Mouse (Mus musculus) neural tube, embryonic 12.5 days (tissue): ENCODE results near the gene Erf. TPM values are rescaled to one million over a fixed set of nuclear protein-coding genes. Genes with fewer than 3 reads are reported as not detected.
"Not testable (repeated sequence)": the region's sequence is repeated elsewhere in the genome, so short reads cannot be mapped to it uniquely, and the experiment has no call there.

Source experiments
- ATAC-seq: fragments of 200-750 bp; cut with Nextera tagmentation; 2 replicates; pipeline ENCODE4 v1.8.0; 2017; ENCODE audit warnings: low read depth, mild to moderate bottlenecking, moderate TSS enrichment, moderate library complexity; ENCODE audit not compliant: low FRiP score
- H3K27ac ChIP-seq: fragments of 300-500 bp; sonication (generic); 2 replicates; pipeline ENCODE4 v1.5.1; 2016
- H3K27me3 ChIP-seq: fragments of 300-500 bp; sonication (generic); replicated peaks from 2 replicates; pipeline ENCODE4 v1.6.1; 2016; ENCODE audit warnings: mild to moderate bottlenecking
- H3K36me3 ChIP-seq: fragments of 300-500 bp; sonication (generic); 2 replicates; pipeline ENCODE4 v1.6.1; 2016; ENCODE audit warnings: mild to moderate bottlenecking
- H3K4me1 ChIP-seq: fragments of 300-500 bp; sonication (generic); 2 replicates; pipeline ENCODE4 v1.6.1; 2016
- H3K4me2 ChIP-seq: fragments of 300-500 bp; sonication (generic); replicated peaks from 2 replicates; pipeline ENCODE4 v1.6.1; 2016; ENCODE audit warnings: mild to moderate bottlenecking
- H3K4me3 ChIP-seq: fragments of 300-500 bp; sonication (generic); 2 replicates; pipeline ENCODE4 v1.5.1; 2016
- H3K9ac ChIP-seq: fragments of 300-500 bp; sonication (generic); 2 replicates; pipeline ENCODE4 v1.6.1; 2016; ENCODE audit warnings: mild to moderate bottlenecking
- H3K9me3 ChIP-seq: fragments of 300-500 bp; sonication (generic); 2 replicates; pipeline ENCODE4 v1.6.1; 2016; ENCODE audit warnings: mild to moderate bottlenecking
- WGBS: fragments of 180-500 bp; shearing (Covaris S2); methylation state at CpG from one replicate; pipeline ENCODE4 v1.1.7; 2016; 5-methylcytosine and 5-hydroxymethylcytosine counted together
- polyA plus RNA-seq: library from polyadenylated mRNA; unstranded; fragments of >200 nt; fragmentation: Nextera tagmentation; extraction: Ambion mirVana; gene quantifications from 2 replicates; pipeline ENCODE4 v1.2.1, GENCODE M21; 2016

Erf gene
- polyA plus RNA-seq, 1 experiment from 2014 or later, result 13.1 TPM

DNA sequence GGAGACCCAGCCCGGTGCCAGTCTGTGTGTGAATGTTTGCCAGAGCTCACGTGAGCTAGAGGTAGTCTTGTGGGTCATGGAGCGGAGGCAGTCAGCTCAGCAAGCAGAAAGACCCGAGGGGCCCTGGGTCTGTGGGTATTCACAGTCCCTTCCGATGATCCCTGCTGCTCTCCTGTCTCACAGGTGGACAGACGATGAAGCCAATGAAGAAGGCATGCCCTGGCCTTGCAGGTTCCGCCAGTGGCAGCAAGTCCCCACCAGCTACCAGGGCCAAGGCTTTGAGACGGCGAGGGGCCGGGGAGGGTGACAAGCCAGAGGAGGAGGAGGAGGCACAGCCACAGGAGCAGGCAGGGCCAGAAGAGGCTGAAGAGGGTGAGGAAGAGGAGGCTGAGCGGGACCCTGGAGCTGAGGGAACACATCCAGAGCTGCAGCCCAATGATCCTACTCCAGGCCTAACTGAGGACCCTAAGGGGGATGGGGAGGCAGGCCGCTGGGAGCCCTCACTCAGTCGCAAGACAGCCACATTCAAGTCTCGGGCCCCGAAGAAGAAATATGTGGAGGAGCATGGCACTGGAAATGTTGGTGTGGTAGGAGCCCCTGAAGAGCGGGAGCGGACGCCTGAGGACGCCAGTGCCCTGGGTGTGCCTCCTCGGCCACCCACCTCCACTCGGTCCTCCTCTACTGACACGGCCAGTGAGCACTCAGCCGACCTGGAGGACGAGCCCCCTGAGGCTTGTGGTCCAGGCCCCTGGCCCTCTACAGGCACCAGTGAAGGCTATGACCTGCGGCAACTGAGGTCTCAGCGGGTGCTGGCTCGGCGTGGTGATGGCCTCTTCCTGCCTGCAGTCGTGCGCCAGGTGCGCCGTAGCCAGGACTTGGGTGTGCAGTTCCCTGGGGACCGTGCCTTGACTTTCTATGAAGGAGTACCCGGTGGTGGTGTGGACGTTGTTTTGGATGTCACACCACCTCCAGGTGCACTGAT is 20.4 kb upstream of the Erf start:
- Histone ChIP-seq H3K9me3 (no peaks in the 10 kb centered on the region), H3K4me1 (peaks cover 39% of the 10 kb centered on the region), H3K27me3 (no peaks in the 10 kb centered on the region), H3K27ac (no peak overlapping the region), H3K4me3 (no peak overlapping the region), H3K9ac (no peak overlapping the region), H3K36me3 (peaks cover 32% of the 10 kb centered on the region), H3K4me2 (peak overlapping the region; percentile 80; the same call in 1 of the 2 replicates)
- no peak for ATAC-seq
- 91% methylated on average over 35 of the region's 35 CpGs for WGBS

DNA sequence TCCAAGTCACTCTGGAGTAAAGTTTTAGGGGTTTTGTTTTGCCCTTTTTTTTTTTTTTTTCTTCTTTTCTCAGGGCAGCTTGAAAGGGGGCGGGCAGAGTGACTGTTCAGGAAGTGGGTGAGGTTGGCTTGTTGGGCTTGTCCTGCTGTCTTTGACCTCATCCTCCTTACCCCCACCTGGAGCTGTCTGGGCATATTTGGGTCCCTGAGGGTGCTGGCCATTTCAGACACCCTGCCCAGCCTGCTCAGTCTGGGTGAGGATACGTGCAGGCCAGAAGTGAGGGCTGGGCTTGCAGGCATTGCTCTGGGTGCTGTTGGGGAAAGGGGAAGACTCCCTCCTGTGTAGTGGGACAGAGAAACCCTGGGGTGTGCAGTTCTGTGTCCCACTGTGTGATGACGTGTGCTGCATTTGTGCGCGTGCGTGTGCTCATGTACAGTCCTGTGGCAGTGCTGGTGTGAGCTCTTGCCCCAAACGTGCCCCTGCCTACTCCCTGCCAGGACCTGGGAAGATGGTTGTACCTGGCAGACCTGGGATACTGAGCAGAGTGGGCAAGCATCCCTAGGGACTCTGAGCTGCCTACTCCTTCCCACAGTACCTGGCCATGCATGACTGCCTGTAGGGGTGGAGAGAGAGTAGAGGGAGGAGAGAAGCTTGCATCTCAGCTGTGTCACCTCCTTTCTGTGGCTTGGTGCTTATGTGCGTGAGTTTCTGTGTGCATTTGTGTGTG is 19.1 kb upstream of the Erf start:
- Histone ChIP-seq H3K4me2 (peak overlapping the region; percentile 80), H3K27ac (no peak overlapping the region), H3K27me3 (no peaks in the 10 kb centered on the region; the same call in 1 of the 2 replicates), H3K9me3 (no peaks in the 10 kb centered on the region), H3K36me3 (peaks cover 32% of the 10 kb centered on the region), H3K4me1 (peaks cover 28% of the 10 kb centered on the region), H3K9ac (peak overlapping the region; percentile 84; the same call in 1 of the 2 replicates), H3K4me3 (peak overlapping the region; percentile 9)
- WGBS, result 90% methylated on average over 8 of the region's 8 CpGs
- no peak for ATAC-seq

DNA sequence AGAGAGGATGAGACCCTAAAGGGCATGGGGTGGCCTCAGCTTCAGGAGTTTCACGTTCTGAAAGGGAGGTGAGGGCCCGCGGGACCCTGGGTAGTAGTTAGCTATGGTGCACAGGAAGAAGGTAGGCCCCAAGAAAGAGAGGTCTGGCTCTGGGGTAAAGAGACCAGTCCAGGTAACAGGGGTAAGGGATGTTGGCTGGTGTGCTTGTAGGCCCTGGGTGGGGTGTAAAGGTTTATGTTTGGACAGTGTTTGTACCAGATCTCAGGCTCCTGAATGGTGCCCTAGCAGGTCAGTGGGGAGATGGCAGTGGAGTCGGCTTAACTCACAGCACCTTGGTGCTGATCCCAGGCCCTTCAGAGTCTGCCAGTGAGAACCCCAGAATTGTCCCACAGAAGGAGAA is 18.5 kb upstream of the Erf start:
- Histone ChIP-seq H3K9me3 (no peaks in the 10 kb centered on the region), H3K4me1 (peaks cover 21% of the 10 kb centered on the region), H3K27ac (no peak overlapping the region), H3K27me3 (no peaks in the 10 kb centered on the region; the same call in 1 of the 2 replicates), H3K9ac (peak overlapping the region; percentile 84), H3K4me3 (peak overlapping the region; percentile 82), H3K4me2 (peak overlapping the region; percentile 80), H3K36me3 (peaks cover 32% of the 10 kb centered on the region)
- 53% methylated on average over 4 of the region's 4 CpGs for WGBS
- no peak for ATAC-seq

DNA sequence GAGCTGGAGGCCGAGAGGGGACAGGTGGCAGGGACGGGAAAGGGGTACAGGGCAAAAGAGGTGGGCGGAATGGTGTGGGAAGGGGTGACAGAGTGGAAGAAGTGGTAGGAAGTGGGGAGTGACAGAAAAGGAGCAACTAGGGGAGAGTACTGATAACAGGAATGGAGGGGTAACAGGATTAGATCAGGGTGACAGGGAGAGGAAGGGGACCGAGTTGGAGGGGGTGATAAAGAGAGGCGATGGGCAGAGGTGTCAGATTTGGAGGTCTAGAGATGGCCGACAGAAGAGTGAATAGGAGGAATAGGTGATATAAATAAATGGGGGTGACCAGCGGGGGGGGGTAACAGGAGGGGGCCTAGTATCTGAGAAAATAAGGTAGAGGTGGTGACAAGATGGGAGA is 18.0 kb upstream of the Erf start:
- H3K4me1 ChIP-seq, result peaks cover 21% of the 10 kb centered on the region

DNA sequence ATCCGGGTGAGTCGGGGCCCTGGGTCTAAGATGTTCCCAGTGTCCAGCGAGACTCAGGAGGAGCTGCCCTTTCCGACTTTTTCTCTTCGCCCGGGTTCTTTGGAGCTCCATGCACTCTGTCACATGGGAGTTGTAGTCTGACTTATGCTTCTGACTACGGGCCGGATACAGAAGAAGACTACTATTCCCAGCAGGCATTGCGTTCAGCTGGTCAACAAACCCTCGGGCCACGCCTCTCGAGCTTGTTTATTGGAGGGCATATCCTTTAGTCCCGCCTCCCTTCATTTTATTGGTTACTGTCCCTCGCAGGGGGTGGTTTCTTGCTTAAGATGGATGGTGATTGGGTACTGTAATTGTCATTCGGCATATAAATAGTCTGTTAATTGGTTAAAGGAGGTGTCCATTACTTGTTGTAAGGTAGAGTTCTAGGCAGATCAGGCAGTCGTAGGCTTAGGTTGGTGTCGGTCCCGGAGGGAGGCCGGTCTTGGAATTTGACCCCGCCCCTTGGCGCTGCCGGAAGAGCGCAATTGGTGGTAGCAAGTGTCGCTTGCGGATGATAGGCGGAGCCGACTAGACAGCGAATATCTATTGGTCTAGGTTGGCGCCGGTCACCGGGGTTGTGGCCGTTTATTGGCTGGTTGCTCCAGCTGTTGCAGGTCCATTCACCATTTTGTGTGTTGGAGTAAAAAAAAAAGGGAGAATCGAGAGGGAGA is 17.3 kb upstream of the Erf start:
- peak; percentile 95 for ATAC-seq
- H3K9ac ChIP-seq, result peak overlapping the region; percentile 84
- H3K4me3 ChIP-seq, result peak overlapping the region; percentile 82
- no peaks in the 10 kb centered on the region; the same call in 1 of the 2 replicates for H3K27me3 ChIP-seq
- peaks cover 22% of the 10 kb centered on the region for H3K36me3 ChIP-seq
- peak overlapping the region; percentile 75 for H3K27ac ChIP-seq
- peaks cover 21% of the 10 kb centered on the region for H3K4me1 ChIP-seq
- WGBS, result under 1% methylated on average over 33 of the region's 33 CpGs
- peak overlapping the region; percentile 80 for H3K4me2 ChIP-seq
- H3K9me3 ChIP-seq, result no peaks in the 10 kb centered on the region

More for the DNA sequence above, 18.0 kb upstream of the Erf start:
- Histone ChIP-seq H3K27ac (peak overlapping the region; percentile 75; the same call in 1 of the 2 replicates), H3K4me2 (peak overlapping the region; percentile 80), H3K27me3 (no peaks in the 10 kb centered on the region; the same call in 1 of the 2 replicates), H3K36me3 (peaks cover 29% of the 10 kb centered on the region), H3K4me3 (peak overlapping the region; percentile 82), H3K9me3 (no peaks in the 10 kb centered on the region), H3K9ac (peak overlapping the region; percentile 84)
- no peak for ATAC-seq
- WGBS, result 4% methylated on average over 7 of the region's 7 CpGs

DNA sequence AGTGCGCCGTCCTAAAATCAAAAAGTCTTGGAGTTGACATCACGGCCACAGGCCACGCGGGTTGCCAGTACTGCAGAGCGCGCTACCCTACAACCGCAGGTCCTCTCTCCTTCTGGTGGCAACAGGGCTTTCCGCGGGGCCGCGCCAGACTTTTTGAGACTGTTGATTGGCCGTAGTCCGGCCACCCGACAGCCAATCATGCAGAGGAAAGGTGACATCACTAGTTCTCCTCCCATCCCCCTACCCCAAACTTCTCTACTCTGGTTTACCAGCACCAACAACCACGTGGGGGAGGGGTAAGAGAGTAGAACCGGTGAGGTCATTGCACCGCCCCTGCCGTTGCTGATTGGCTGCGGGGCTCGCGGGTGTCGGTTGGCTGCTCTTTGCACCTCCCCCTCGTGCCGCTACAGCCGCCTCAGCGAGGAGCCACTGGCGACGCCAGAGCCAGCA is 16.8 kb upstream of the Erf start, which contains the start of gene Cic:
Gene Cic (plus strand): TSS at position 404 of the 450 bp plus-strand sequence.
- H3K4me2 ChIP-seq, result peak within 1 kb of the TSS; percentile 80
- H3K4me3 ChIP-seq, result peak within 1 kb of the TSS; percentile 82
- H3K4me1 ChIP-seq, result peaks cover 21% of the 10 kb centered on the region
- H3K9ac ChIP-seq, result peak within 1 kb of the TSS; percentile 84
- H3K36me3 ChIP-seq, result peaks cover 16% of the 10 kb centered on the region
- ATAC-seq, result peak; percentile 89
- no peaks in the 10 kb centered on the region for H3K9me3 ChIP-seq
- no peaks in the 10 kb centered on the region; the same call in 1 of the 2 replicates for H3K27me3 ChIP-seq
- H3K27ac ChIP-seq, result peak within 1 kb of the TSS; percentile 75
- under 1% methylated on average over 29 of the region's 29 CpGs for WGBS

DNA sequence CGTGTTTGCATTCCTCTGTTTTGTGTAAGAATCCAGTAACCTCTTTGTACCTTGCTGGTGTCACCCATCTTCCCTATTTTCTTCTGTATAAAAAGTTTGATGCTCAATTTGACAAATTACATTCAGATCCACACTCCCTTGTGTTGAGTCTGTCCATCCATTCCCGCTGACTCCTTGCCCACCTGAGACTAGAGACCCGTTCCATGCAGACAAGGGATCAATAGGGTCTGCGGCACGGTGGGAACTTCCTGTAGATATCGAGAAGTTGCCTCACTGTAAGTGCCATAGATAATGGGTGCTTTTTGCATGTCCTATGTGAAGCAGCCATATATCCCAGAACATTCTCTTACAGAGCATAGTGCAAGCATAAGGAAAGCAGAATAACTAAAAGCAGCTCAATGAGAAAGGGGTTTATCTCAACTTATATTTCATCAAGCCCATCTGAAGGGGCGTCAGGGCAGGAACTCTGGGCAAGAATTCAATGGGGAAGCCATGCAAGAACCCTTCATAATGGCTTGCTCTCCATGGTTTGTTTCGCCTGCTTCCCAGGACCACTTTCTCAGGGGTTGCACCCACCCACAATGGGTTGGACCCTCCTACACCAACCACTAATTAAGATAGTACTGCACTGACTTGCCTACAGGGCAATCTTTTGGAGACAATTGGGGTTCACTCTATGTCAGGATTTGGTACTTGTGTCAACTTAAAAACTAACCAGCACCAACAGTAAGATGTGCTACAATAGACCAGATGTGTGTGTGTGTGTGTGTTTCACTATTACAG is 15.8 kb upstream of the Erf start:
- Histone ChIP-seq H3K27ac (no peak overlapping the region), H3K27me3 (no peaks in the 10 kb centered on the region; the same call in 1 of the 2 replicates), H3K36me3 (peaks cover 7% of the 10 kb centered on the region), H3K4me3 (no peak overlapping the region), H3K9me3 (no peaks in the 10 kb centered on the region), H3K4me2 (peak overlapping the region; percentile 58), H3K9ac (no peak overlapping the region), H3K4me1 (peaks cover 21% of the 10 kb centered on the region)
- no peak for ATAC-seq
- WGBS, result 87% methylated on average over 8 of the region's 8 CpGs

DNA sequence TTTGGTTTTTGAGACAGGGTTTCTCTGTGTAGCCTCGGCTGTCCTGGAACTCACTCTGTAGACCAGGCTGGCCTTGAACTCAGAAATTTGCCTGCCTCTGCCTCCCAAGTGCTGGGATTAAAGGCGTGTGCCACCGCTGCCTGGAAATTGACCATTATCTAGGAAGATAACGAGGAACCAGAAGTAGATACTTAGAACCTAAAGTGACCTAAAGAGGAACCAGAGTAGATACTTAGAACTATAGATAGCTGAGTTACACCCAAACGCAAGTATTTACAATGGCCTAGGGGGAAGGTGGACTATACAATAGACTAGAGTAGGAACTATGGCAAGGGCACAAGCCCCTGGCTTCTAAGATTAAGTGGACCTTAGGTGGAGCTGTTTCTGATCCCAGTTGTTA is 15.2 kb upstream of the Erf start:
- ATAC-seq, H3K9me3 ChIP-seq, H3K36me3 ChIP-seq, H3K4me2 ChIP-seq, H3K4me3 ChIP-seq, H3K27me3 ChIP-seq, H3K27ac ChIP-seq, H3K9ac ChIP-seq: not testable (repeated sequence)
- WGBS, result 89% methylated on average over 5 of the region's 5 CpGs
- H3K4me1 ChIP-seq, result peaks cover 19% of the 10 kb centered on the region

DNA sequence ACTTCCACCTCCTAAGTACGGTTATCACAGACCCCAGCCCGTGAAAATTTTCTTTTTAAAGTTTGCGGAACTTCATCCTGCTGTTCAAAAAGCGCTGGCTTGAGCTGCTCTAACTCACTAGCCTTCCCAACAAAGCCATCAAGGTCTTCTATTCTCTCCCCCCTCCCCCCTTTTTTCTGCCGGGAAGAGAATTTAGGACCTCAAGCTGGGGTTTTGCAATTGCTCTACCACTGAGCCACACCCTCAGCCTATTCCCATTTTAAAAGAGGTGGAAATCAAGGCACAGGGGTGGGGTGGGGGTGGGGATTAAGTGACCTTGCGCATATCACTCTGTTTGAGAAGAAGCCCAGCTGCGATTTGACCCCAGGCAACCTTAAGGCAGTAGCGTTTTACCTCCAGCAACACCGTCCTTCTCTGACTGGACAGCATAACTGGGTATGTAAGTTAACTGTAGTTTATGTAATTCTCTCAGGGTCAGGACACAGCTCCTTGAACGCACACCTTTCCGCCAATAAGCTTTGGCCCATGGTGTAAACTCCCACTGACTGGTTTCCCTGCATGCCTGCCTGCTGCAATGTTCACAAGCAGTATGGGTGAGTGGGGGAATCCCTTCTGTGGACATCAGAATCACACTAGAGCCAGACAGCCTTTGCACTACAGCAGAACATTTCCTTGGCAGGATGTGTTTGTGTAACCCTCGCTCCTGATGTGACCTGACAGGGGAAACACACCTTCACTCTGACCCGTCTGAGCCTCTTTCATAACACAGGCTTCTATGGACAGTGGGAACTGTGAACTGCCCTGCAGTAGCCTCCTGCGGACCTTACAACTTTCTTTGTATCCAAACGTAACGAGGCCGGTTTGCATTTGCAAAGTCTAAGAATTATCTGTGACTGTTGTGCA is 13.7 kb upstream of the Erf start:
- H3K36me3 ChIP-seq, result no peaks in the 10 kb centered on the region
- H3K9ac ChIP-seq, result no peak overlapping the region

DNA sequence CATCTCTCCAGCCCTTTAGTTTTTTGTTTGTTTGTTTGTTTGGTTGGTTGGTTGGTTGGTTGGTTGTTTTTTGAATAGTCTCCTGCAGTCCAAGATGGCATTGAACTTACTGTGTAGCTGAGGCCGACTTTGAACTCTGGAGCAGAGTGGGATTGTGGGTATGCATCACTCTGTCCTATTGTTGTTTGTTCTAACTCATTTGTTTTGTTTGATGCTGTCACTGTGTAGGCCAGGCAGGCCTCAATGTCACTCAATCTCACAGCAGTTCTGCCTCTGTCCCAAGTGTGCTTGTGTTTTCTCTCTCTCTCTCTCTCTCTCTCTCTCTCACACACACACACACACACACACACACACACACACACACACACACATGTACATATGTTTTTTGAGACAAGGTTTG is 11.3 kb upstream of the Erf start:
- Histone ChIP-seq H3K36me3 (no peaks in the 10 kb centered on the region), H3K4me1 (peaks cover 3% of the 10 kb centered on the region), H3K27me3 (no peaks in the 10 kb centered on the region; the same call in 1 of the 2 replicates), H3K27ac (no peak overlapping the region), H3K4me3 (no peak overlapping the region), H3K9me3 (no peaks in the 10 kb centered on the region), H3K9ac (no peak overlapping the region), H3K4me2 (no peak overlapping the region)
- no peak for ATAC-seq
- 77% methylated on average over 1 of the region's 1 CpGs for WGBS

More for the DNA sequence above, 13.7 kb upstream of the Erf start:
- ATAC-seq, result no peak
- 20% methylated on average over 17 of the region's 17 CpGs for WGBS
- H3K4me1 ChIP-seq, result peaks cover 11% of the 10 kb centered on the region
- no peaks in the 10 kb centered on the region; the same call in 1 of the 2 replicates for H3K27me3 ChIP-seq
- H3K4me3 ChIP-seq, result no peak overlapping the region
- H3K9me3 ChIP-seq, result no peaks in the 10 kb centered on the region
- no peak overlapping the region for H3K4me2 ChIP-seq
- H3K27ac ChIP-seq, result no peak overlapping the region
